Mouse (Mus musculus) erythroblast, embryonic 14.5 days (primary cell): ENCODE results near the gene Epha4.

Experiments
- GATA1 ChIP-seq: IDR thresholded peaks from 2 replicates; pipeline ENCODE4 v1.6.1; 2012; ENCODE audit warnings: low read length, inconsistent platforms, mixed read lengths
- TAL1 ChIP-seq: IDR thresholded peaks from 3 replicates; pipeline ENCODE4 v1.6.1; 2012; ENCODE audit warnings: low read length, inconsistent platforms, mixed read lengths

GRCm38 (mm10) chr1:77365850-77366249 lies 149.0 kb downstream of the Epha4 start:
- TF ChIP-seq GATA1 (no peak), TAL1 (no peak)
